Mouse (Mus musculus) testis, postnatal 10 days (tissue): ENCODE measurements around the gene Dhx32.

Experiments
- DNase-seq: peaks from one replicate; pipeline ENCODE4 v3.0.0; 2021; ENCODE audit warnings: low spot score

Dhx32 gene

GRCm38 (mm10) chr7:133782717-133783435 is at the start of gene Dhx32:
Gene Dhx32 (minus strand): TSS chr7:133782726.
- DNase-seq, result peak; percentile 90

- DNase-seq, result no peak
Observed at GRCm38 (mm10) chr7:133829579-133829978, 47.1 kb upstream of the Dhx32 start.

- DNase-seq, result no peak
Observed at GRCm38 (mm10) chr7:133828514-133828913, 46.0 kb upstream of the Dhx32 start.

GRCm38 (mm10) chr7:133824579-133824978 is 42.1 kb upstream of the Dhx32 start:
- DNase-seq, result no peak

GRCm38 (mm10) chr7:133823751-133824150 is 41.2 kb upstream of the Dhx32 start:
- no peak for DNase-seq

- DNase-seq, result no peak
Observed at GRCm38 (mm10) chr7:133813331-133813730, 30.8 kb upstream of the Dhx32 start.

- DNase-seq, result no peak
Observed at GRCm38 (mm10) chr7:133812927-133813326, 30.4 kb upstream of the Dhx32 start.

GRCm38 (mm10) chr7:133805614-133806175 is 23.2 kb upstream of the Dhx32 start:
- peak; percentile 86 for DNase-seq

GRCm38 (mm10) chr7:133801823-133802222 is 19.3 kb upstream of the Dhx32 start:
- DNase-seq, result peak; percentile 61

GRCm38 (mm10) chr7:133799928-133800327 is 17.4 kb upstream of the Dhx32 start:
- no peak for DNase-seq

- DNase-seq, result no peak
Observed at GRCm38 (mm10) chr7:133794720-133795119, 12.2 kb upstream of the Dhx32 start.

GRCm38 (mm10) chr7:133793248-133794131 is 11.0 kb upstream of the Dhx32 start:
- DNase-seq, result no peak

GRCm38 (mm10) chr7:133792771-133793170 is 10.2 kb upstream of the Dhx32 start:
- no peak for DNase-seq

- no peak for DNase-seq
Observed at GRCm38 (mm10) chr7:133790608-133791229, 8.2 kb upstream of the Dhx32 start.

- no peak for DNase-seq
Observed at GRCm38 (mm10) chr7:133790171-133790570, 7.6 kb upstream of the Dhx32 start.

GRCm38 (mm10) chr7:133788147-133788546 is 5.6 kb upstream of the Dhx32 start:
- no peak for DNase-seq

GRCm38 (mm10) chr7:133787571-133787970 is 5.0 kb upstream of the Dhx32 start:
- no peak for DNase-seq

GRCm38 (mm10) chr7:133781991-133782390 is 535 bp downstream of the Dhx32 start:
- no peak for DNase-seq

- DNase-seq, result no peak
Observed at GRCm38 (mm10) chr7:133781583-133781982, 943 bp downstream of the Dhx32 start.

GRCm38 (mm10) chr7:133776626-133776996 is 5.9 kb downstream of the Dhx32 start, which contains the start of gene Fank1:
Gene Fank1 (plus strand): TSS chr7:133776861.
- peak; percentile 93 for DNase-seq

- DNase-seq, result peak; percentile 73
Observed at GRCm38 (mm10) chr7:133775796-133776625, 6.5 kb downstream of the Dhx32 start.
